Mouse (Mus musculus) small intestine, adult 2 months (tissue): ENCODE results near the gene Snx13. TPM values are rescaled to one million over a fixed set of nuclear protein-coding genes. Genes with fewer than 3 reads are reported as not detected.

Experiments
- H3K27ac ChIP-seq: fragments of 200-500 bp; 2 replicates; pipeline ENCODE4 v1.5.1; 2012; ENCODE audit warnings: low read depth, low read length, control low read depth, inconsistent platforms; ENCODE audit not compliant: insufficient read depth
- H3K27me3 ChIP-seq: fragments of 200-500 bp; 2 replicates; pipeline ENCODE4 v1.6.1; 2012; ENCODE audit warnings: mild to moderate bottlenecking, moderate library complexity, low read length, inconsistent platforms; ENCODE audit not compliant: control insufficient read depth, insufficient read depth
- H3K36me3 ChIP-seq: fragments of 200-500 bp; 2 replicates; pipeline ENCODE4 v1.6.1; 2012; ENCODE audit warnings: mild to moderate bottlenecking, low read length, control low read depth, inconsistent platforms; ENCODE audit not compliant: control insufficient read depth, insufficient read depth
- H3K4me1 ChIP-seq: fragments of 200-500 bp; 2 replicates; pipeline ENCODE4 v1.6.1; 2012; ENCODE audit warnings: low read length, inconsistent platforms, mixed read lengths; ENCODE audit not compliant: control insufficient read depth, insufficient read depth, insufficient read length
- H3K4me3 ChIP-seq: fragments of 200-500 bp; 2 replicates; pipeline ENCODE4 v1.5.1; 2012; ENCODE audit warnings: low read depth, mild to moderate bottlenecking, control low read depth, inconsistent platforms, low read length, moderate library complexity
- CTCF ChIP-seq: fragments of 200-500 bp; IDR thresholded peaks from 2 replicates; pipeline ENCODE4 v1.5.1; 2012; ENCODE audit warnings: low read depth, mild to moderate bottlenecking, control low read depth, inconsistent platforms, low read length, moderate library complexity, mixed read lengths; ENCODE audit not compliant: insufficient replicate concordance, insufficient read length; ENCODE audit errors: extremely low read depth
- POLR2A ChIP-seq: fragments of 200-500 bp; IDR thresholded peaks from 2 replicates; pipeline ENCODE4 v1.6.1; 2012; ENCODE audit warnings: low read depth, mild to moderate bottlenecking, control low read depth, inconsistent platforms, low read length, moderate library complexity
- WGBS: fragments of 180-500 bp; shearing (Covaris S2); methylation state at CpG from one replicate; pipeline ENCODE4 v1.1.7; 2018; 5-methylcytosine and 5-hydroxymethylcytosine counted together
- polyA plus RNA-seq: library from polyadenylated mRNA; depleted of rRNA; stranded (reverse); fragments of >200 nt; gene quantifications from 2 replicates; pipeline ENCODE4 v1.2.3, GENCODE M21; 2012

Gene Snx13
- polyA plus RNA-seq, 1 experiment: 3.0 TPM

DNA sequence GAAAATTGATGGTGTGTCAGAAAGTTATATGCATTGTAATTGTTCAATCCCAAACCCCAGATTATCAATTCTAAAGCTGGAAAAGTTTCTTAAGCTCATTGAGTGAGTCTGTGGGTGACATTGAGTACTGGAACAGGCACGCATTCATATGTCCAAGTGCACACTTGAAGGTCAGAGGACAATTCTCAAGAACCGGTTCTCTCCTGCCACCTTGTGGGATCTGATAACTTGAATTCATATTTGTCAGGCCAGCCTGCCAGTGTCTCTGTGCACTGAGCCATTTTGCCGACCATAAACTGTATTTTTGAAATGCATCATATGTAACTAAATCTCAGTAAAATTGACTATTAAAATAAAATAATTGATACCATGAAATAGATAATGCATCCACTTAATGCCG is 114.7 kb downstream of the Snx13 start:
- Histone ChIP-seq H3K36me3 (no peaks in the 10 kb centered on the region), H3K4me3 (no peak overlapping the region), H3K4me1 (no peaks in the 10 kb centered on the region), H3K27ac (no peak overlapping the region), H3K27me3 (no peaks in the 10 kb centered on the region)
- WGBS: 53% methylated on average over 4 of the region's 4 CpGs
- no peak for TF ChIP-seq CTCF
- no peak for TF ChIP-seq POLR2A

DNA sequence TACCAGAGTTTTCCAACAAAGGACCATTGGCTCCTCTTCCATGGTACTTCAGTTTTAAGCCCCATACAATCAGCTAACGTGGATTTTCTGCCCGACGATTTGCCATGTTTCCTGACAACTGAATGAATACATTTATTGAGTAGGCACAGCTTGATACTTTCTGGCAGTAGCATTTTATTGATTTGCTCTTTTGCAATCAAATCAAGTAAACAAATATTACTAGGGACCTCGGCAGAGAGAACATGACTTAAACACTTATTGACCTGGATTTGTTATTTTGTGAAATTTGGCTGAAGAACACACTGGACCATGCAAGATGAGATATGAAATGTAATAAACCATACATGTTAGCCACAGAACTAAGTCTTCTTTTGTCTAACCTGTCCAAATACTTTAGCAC is 123.3 kb downstream of the Snx13 start:
- no peak for TF ChIP-seq CTCF
- no peak for TF ChIP-seq POLR2A
- Histone ChIP-seq H3K4me3 (no peak overlapping the region), H3K36me3 (no peaks in the 10 kb centered on the region), H3K27ac (no peak overlapping the region), H3K27me3 (no peaks in the 10 kb centered on the region; the same call in 1 of the 2 replicates), H3K4me1 (no peaks in the 10 kb centered on the region)
- WGBS: 53% methylated on average over 4 of the region's 4 CpGs

DNA sequence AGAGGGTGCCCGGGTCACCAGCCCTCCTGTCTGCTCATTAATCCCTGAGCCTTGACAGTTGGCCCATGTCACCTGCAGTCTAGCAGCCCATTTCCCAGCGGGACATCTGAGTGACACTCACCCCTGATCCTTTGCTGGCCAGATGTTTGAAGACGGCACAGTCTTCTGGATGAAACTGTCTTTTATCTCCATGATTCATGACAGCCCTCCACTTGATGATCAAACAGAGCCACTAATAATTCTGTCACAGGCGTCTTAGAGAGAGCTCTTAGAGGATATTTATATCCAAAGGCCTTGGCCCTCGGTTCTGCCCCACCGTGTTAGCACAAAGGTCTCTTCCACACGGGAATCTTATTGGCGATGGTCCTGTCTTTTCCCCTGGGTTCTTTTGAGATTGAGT is 129.0 kb downstream of the Snx13 start:
- 36% methylated on average over 8 of the region's 8 CpGs for WGBS
- Histone ChIP-seq H3K36me3 (no peaks in the 10 kb centered on the region), H3K27me3 (no peaks in the 10 kb centered on the region; the same call in 1 of the 2 replicates), H3K4me3 (no peak overlapping the region), H3K4me1 (no peaks in the 10 kb centered on the region), H3K27ac (no peak overlapping the region)
- TF ChIP-seq CTCF: no peak
- no peak for TF ChIP-seq POLR2A

DNA sequence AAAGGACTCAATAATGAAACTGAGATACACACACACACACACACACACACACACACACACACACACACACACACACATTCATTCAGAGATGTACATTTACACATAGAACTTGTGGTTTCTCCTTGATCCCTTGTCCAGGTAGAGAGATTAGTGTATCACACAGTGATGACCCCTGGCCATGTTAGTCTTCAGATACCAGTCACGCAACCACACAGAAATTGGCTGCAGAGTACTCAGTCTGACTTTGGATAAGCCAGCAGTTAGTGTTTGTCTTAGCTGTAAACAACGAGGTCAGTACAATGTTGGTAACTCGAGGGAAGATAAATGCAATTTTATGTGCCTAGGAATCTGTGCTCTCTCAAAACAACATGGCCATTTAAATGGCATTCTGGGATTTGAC is 129.6 kb downstream of the Snx13 start:
- Histone ChIP-seq H3K27ac (no peak overlapping the region), H3K4me3 (no peak overlapping the region), H3K36me3 (no peaks in the 10 kb centered on the region), H3K4me1 (no peaks in the 10 kb centered on the region), H3K27me3 (no peaks in the 10 kb centered on the region; the same call in 1 of the 2 replicates)
- TF ChIP-seq CTCF: no peak
- no peak for TF ChIP-seq POLR2A
- 48% methylated on average over 3 of the region's 3 CpGs for WGBS

DNA sequence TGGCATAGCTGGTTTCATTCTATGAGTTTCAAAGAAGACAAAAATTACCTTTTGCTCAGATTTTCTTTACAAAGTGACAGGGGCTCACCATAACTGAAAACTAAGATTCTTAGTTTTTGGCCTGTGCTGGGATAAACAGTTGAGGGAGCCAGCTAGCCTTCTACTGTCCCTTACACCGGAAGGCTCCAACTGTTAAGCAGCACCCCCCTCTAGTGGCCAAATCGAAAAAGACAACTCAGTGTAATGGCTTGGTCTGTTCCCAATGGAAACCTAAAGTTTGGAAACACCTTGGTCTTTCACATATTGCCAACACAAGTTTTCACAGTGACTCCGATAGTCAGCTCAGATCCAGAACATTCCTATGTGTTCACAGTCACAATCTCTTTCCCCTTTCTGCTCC is 135.7 kb downstream of the Snx13 start:
- no peak overlapping the region for H3K27ac ChIP-seq
- 9% methylated on average over 3 of the region's 3 CpGs for WGBS
- H3K4me1 ChIP-seq: no peaks in the 10 kb centered on the region
- TF ChIP-seq CTCF (peak; percentile 71; the same call in 1 of the 2 replicates), POLR2A (no peak)
- H3K4me3 ChIP-seq: no peak overlapping the region
- no peaks in the 10 kb centered on the region for H3K27me3 ChIP-seq
- no peaks in the 10 kb centered on the region for H3K36me3 ChIP-seq

DNA sequence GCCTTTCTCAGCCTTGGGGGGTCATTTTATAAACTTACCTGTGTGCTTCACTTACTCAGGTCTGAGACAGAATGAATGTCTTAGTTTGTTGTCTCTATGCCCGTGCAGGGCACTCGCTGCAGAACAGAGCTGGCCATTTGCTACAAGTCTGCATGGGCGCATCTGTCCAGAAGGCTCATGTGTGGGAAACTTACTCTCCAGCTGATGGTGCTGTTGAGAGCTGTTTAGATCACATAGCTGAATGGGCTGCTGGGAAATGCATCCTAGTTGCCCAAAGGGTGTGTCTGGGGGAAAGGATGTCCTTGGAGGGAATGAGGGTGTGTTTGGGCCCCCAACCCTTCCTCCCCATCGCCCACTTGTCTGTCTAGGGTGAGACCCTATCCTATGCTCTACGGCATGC is 137.3 kb downstream of the Snx13 start:
- H3K4me1 ChIP-seq: no peaks in the 10 kb centered on the region
- no peak for TF ChIP-seq POLR2A
- no peak for TF ChIP-seq CTCF
- no peaks in the 10 kb centered on the region for H3K27me3 ChIP-seq
- 74% methylated on average over 5 of the region's 5 CpGs for WGBS
- H3K27ac ChIP-seq: no peak overlapping the region
- H3K4me3 ChIP-seq: no peak overlapping the region
- H3K36me3 ChIP-seq: no peaks in the 10 kb centered on the region

DNA sequence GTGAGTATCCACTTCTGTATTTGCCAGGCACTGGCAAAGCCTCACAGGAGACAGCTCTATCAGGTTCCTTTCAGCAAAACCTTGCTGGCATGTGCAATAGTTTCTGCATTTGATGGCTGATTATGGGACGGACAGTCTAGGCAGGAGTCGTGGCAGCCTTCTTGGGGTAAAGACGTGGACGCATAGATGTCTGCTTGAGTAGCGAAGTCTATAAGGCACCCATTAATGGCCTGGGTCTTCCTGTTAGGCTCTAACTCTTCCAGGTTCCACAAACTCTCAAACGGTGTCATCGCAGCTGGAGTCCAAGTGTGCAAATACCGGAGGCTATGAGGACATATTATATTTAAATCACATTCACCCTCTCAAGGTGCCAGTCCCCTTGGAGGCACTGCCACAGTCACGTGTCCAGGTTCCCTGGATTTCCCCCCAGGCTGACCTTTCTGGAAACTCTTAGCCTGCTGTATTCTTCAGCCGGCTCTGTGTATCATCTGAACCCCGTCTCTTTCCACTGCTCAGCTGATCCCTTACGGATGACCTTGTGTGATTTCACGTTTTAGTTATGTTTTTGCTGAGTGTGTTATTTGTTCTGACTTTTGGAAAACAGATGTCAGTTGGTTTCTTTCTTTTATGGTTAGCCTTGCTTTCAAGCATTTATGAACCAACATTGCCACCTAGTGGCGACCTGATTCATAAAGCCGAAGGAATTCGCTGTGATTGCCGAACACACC is 144.9 kb downstream of the Snx13 start:
- Histone ChIP-seq H3K4me3 (no peak overlapping the region), H3K36me3 (no peaks in the 10 kb centered on the region), H3K27me3 (no peaks in the 10 kb centered on the region), H3K4me1 (no peaks in the 10 kb centered on the region), H3K27ac (no peak overlapping the region)
- TF ChIP-seq POLR2A (no peak), CTCF (0 out of 2 replicates have a peak, but pooled peaks have one; percentile 25)
- 50% methylated on average over 17 of the region's 17 CpGs for WGBS
